Mouse (Mus musculus) heart, embryonic 11.5 days (tissue): ENCODE measurements around the gene Ercc8. TPM values are rescaled to one million over a fixed set of nuclear protein-coding genes. Genes with fewer than 3 reads are reported as not detected.

Experiments
- ATAC-seq: fragments of 200-750 bp; cut with Nextera tagmentation; replicated peaks from 2 replicates; pipeline ENCODE4 v1.8.0; 2017; ENCODE audit warnings: moderate library complexity; ENCODE audit not compliant: insufficient number of reproducible peaks, low FRiP score, low TSS enrichment
- H3K27ac ChIP-seq: fragments of 300-500 bp; sonication (generic); 2 replicates; pipeline ENCODE4 v1.5.1; 2014; ENCODE audit warnings: mild to moderate bottlenecking, low read depth, low read length
- H3K27me3 ChIP-seq: fragments of 300-500 bp; sonication (generic); 2 replicates; pipeline ENCODE4 v1.6.1; 2014; ENCODE audit warnings: mild to moderate bottlenecking, low read length, mixed read lengths; ENCODE audit not compliant: control insufficient read depth, insufficient read depth
- H3K36me3 ChIP-seq: fragments of 300-500 bp; sonication (generic); 2 replicates; pipeline ENCODE4 v1.6.1; 2014; ENCODE audit warnings: mild to moderate bottlenecking, low read length, moderate library complexity, mixed read lengths; ENCODE audit not compliant: control insufficient read depth, insufficient read depth
- H3K4me1 ChIP-seq: fragments of 300-500 bp; sonication (generic); 2 replicates; pipeline ENCODE4 v1.6.1; 2014; ENCODE audit warnings: low read length; ENCODE audit not compliant: control insufficient read depth, insufficient read depth
- H3K4me2 ChIP-seq: fragments of 300-500 bp; sonication (generic); 2 replicates; pipeline ENCODE4 v1.6.1; 2014; ENCODE audit warnings: mild to moderate bottlenecking, moderate library complexity
- H3K4me3 ChIP-seq: fragments of 300-500 bp; sonication (generic); 2 replicates; pipeline ENCODE4 v1.5.1; 2014; ENCODE audit warnings: low read depth, low read length
- H3K9ac ChIP-seq: fragments of 300-500 bp; sonication (generic); 2 replicates; pipeline ENCODE4 v1.6.1; 2014; ENCODE audit warnings: mild to moderate bottlenecking, low read depth, low read length, moderate library complexity
- H3K9me3 ChIP-seq: fragments of 300-500 bp; sonication (generic); replicated peaks from 2 replicates; pipeline ENCODE4 v1.6.1; 2016; ENCODE audit warnings: low read length; ENCODE audit not compliant: control insufficient read depth
- WGBS: fragments of 180-500 bp; shearing (Covaris S2); extraction: QIAGEN DNeasy Blood & Tissue Kit; methylation state at CpG from one replicate; pipeline ENCODE4 v1.1.7; 2014; ENCODE audit not compliant: insufficient replicate concordance; 5-methylcytosine and 5-hydroxymethylcytosine counted together
- polyA plus RNA-seq: library from polyadenylated mRNA; unstranded; fragments of >200 nt; fragmentation: Nextera tagmentation; extraction: Ambion mirVana; gene quantifications from 2 replicates; pipeline ENCODE4 v1.2.1, GENCODE M21; 2014

The Ercc8 gene
- polyA plus RNA-seq = 14.5 and 14.7 TPM in 2 replicates

- H3K4me1 ChIP-seq = peaks cover 8% of the 10 kb centered on the region
- H3K4me2 ChIP-seq = peak within 1 kb of the TSS; percentile 89
- H3K27ac ChIP-seq = no peak within 1 kb of the TSS
- H3K9ac ChIP-seq = peak within 1 kb of the TSS; percentile 78
- H3K27me3 ChIP-seq = no peaks in the 10 kb centered on the region
- peak within 1 kb of the TSS; percentile 97 for H3K4me3 ChIP-seq
- ATAC-seq = peak; percentile 96
- WGBS = under 1% methylated on average over 47 of the region's 47 CpGs
- H3K9me3 ChIP-seq = no peaks in the 10 kb centered on the region
- no peaks in the 10 kb centered on the region for H3K36me3 ChIP-seq
These were observed at the start of gene Ercc8, which contains the start of gene Ndufaf2 for GRCm38 (mm10) chr13:108158465-108159240. Gene Ercc8 (plus strand): TSS chr13:108158731. Gene Ndufaf2 (minus strand): TSS chr13:108158623.

GRCm38 (mm10) chr13:108110929-108111328, 47.6 kb upstream of the Ercc8 start:
- H3K9me3 ChIP-seq = no peaks in the 10 kb centered on the region
- 83% methylated on average over 6 of the region's 6 CpGs for WGBS

GRCm38 (mm10) chr13:108113536-108113935, 45.0 kb upstream of the Ercc8 start:
- H3K27ac ChIP-seq = no peak overlapping the region
- no peak overlapping the region for H3K9ac ChIP-seq
- no peak for ATAC-seq
- no peak overlapping the region for H3K4me3 ChIP-seq
- H3K27me3 ChIP-seq = no peaks in the 10 kb centered on the region
- H3K9me3 ChIP-seq = no peaks in the 10 kb centered on the region
- no peaks in the 10 kb centered on the region for H3K4me1 ChIP-seq
- 86% methylated on average over 5 of the region's 5 CpGs for WGBS
- H3K4me2 ChIP-seq = no peak overlapping the region
- no peaks in the 10 kb centered on the region for H3K36me3 ChIP-seq

More at GRCm38 (mm10) chr13:108110929-108111328, 47.6 kb upstream of the Ercc8 start:
- H3K9ac ChIP-seq = no peak overlapping the region
- H3K4me1 ChIP-seq = no peaks in the 10 kb centered on the region
- no peaks in the 10 kb centered on the region for H3K36me3 ChIP-seq
- no peak overlapping the region for H3K27ac ChIP-seq
- no peak overlapping the region for H3K4me3 ChIP-seq
- H3K4me2 ChIP-seq = no peak overlapping the region
- ATAC-seq = no peak
- no peaks in the 10 kb centered on the region for H3K27me3 ChIP-seq

- H3K4me2 ChIP-seq = no peak overlapping the region
- no peaks in the 10 kb centered on the region for H3K27me3 ChIP-seq
- no peak for ATAC-seq
- no peak overlapping the region for H3K27ac ChIP-seq
- 78% methylated on average over 3 of the region's 3 CpGs for WGBS
- H3K9ac ChIP-seq = no peak overlapping the region
- H3K4me3 ChIP-seq = no peak overlapping the region
- no peaks in the 10 kb centered on the region for H3K36me3 ChIP-seq
- H3K9me3 ChIP-seq = no peaks in the 10 kb centered on the region
- peaks cover 1% of the 10 kb centered on the region for H3K4me1 ChIP-seq
These were observed 44.3 kb upstream of the Ercc8 start for GRCm38 (mm10) chr13:108114257-108114656.

- peaks cover 5% of the 10 kb centered on the region for H3K4me1 ChIP-seq
- no peaks in the 10 kb centered on the region for H3K27me3 ChIP-seq
- H3K4me3 ChIP-seq = no peak overlapping the region
- no peak overlapping the region for H3K27ac ChIP-seq
- no peak overlapping the region for H3K9ac ChIP-seq
- ATAC-seq = no peak
- H3K4me2 ChIP-seq = no peak overlapping the region
- no peaks in the 10 kb centered on the region for H3K9me3 ChIP-seq
- H3K36me3 ChIP-seq = no peaks in the 10 kb centered on the region
These were observed 40.9 kb upstream of the Ercc8 start for GRCm38 (mm10) chr13:108117654-108118053.

GRCm38 (mm10) chr13:108118188-108118587, 40.3 kb upstream of the Ercc8 start:
- 12% methylated on average over 1 of the region's 1 CpGs for WGBS

GRCm38 (mm10) chr13:108119411-108120310, 38.9 kb upstream of the Ercc8 start:
- peaks cover 5% of the 10 kb centered on the region for H3K4me1 ChIP-seq
- no peak for ATAC-seq
- H3K9me3 ChIP-seq = no peaks in the 10 kb centered on the region
- no peaks in the 10 kb centered on the region for H3K27me3 ChIP-seq
- peak overlapping the region; percentile 35; the same call in 1 of the 2 replicates for H3K27ac ChIP-seq
- H3K4me2 ChIP-seq = peak overlapping the region; percentile 19; the same call in 1 of the 2 replicates
- H3K9ac ChIP-seq = no peak overlapping the region
- no peak overlapping the region for H3K4me3 ChIP-seq
- 45% methylated on average over 9 of the region's 9 CpGs for WGBS
- no peaks in the 10 kb centered on the region for H3K36me3 ChIP-seq

More at GRCm38 (mm10) chr13:108118188-108118587, 40.3 kb upstream of the Ercc8 start:
- ATAC-seq = no peak
- no peak overlapping the region for H3K27ac ChIP-seq
- H3K9me3 ChIP-seq = no peaks in the 10 kb centered on the region
- no peak overlapping the region for H3K9ac ChIP-seq
- H3K4me2 ChIP-seq = no peak overlapping the region
- H3K4me3 ChIP-seq = no peak overlapping the region
- H3K4me1 ChIP-seq = peaks cover 5% of the 10 kb centered on the region
- no peaks in the 10 kb centered on the region for H3K36me3 ChIP-seq
- no peaks in the 10 kb centered on the region for H3K27me3 ChIP-seq

GRCm38 (mm10) chr13:108123109-108123723, 35.3 kb upstream of the Ercc8 start:
- Histone ChIP-seq H3K27ac (no peak overlapping the region), H3K9ac (no peak overlapping the region), H3K4me1 (peaks cover 5% of the 10 kb centered on the region), H3K36me3 (no peaks in the 10 kb centered on the region), H3K4me2 (no peak overlapping the region), H3K27me3 (no peaks in the 10 kb centered on the region), H3K9me3 (no peaks in the 10 kb centered on the region), H3K4me3 (no peak overlapping the region)
- no peak for ATAC-seq
- 82% methylated on average over 15 of the region's 15 CpGs for WGBS
